Mouse (Mus musculus) neural tube, embryonic 15.5 days (tissue): ENCODE measurements at regions not wholly inside any gene's neighbourhood (a gene's known extent, or its start where the extent isn't known, plus 50 kb on each side); places are given as distances from the start of the nearest gene placed in this dataset.

Experiments
- ATAC-seq: fragments of 200-750 bp; cut with Nextera tagmentation; 2 replicates; pipeline ENCODE4 v1.8.0; 2017; ENCODE audit warnings: mild to moderate bottlenecking, moderate TSS enrichment, moderate library complexity; ENCODE audit not compliant: low FRiP score
- H3K27ac ChIP-seq: fragments of 300-500 bp; sonication (generic); replicated peaks from 2 replicates; pipeline ENCODE4 v1.5.1; 2015; ENCODE audit warnings: mild to moderate bottlenecking, inconsistent platforms
- H3K27me3 ChIP-seq: fragments of 300-500 bp; sonication (generic); replicated peaks from 2 replicates; pipeline ENCODE4 v1.6.1; 2015; ENCODE audit warnings: inconsistent platforms
- H3K36me3 ChIP-seq: fragments of 300-500 bp; sonication (generic); 2 replicates; pipeline ENCODE4 v1.6.1; 2015; ENCODE audit warnings: inconsistent platforms
- H3K4me1 ChIP-seq: fragments of 300-500 bp; sonication (generic); 2 replicates; pipeline ENCODE4 v1.6.1; 2015; ENCODE audit warnings: inconsistent platforms
- H3K4me2 ChIP-seq: fragments of 300-500 bp; sonication (generic); 2 replicates; pipeline ENCODE4 v1.6.1; 2015; ENCODE audit warnings: inconsistent platforms, mild to moderate bottlenecking, moderate library complexity
- H3K4me3 ChIP-seq: fragments of 300-500 bp; sonication (generic); replicated peaks from 2 replicates; pipeline ENCODE4 v1.5.1; 2015; ENCODE audit warnings: mild to moderate bottlenecking, inconsistent platforms
- H3K9ac ChIP-seq: fragments of 300-500 bp; sonication (generic); replicated peaks from 2 replicates; pipeline ENCODE4 v1.6.1; 2015; ENCODE audit warnings: mild to moderate bottlenecking, inconsistent platforms
- H3K9me3 ChIP-seq: fragments of 300-500 bp; sonication (generic); replicated peaks from 2 replicates; pipeline ENCODE4 v1.6.1; 2016; ENCODE audit warnings: inconsistent platforms
- WGBS: fragments of 180-500 bp; shearing (Covaris S2); methylation state at CpG from one replicate; pipeline ENCODE4 v1.1.7; 2015; ENCODE audit warnings: mixed read lengths; 5-methylcytosine and 5-hydroxymethylcytosine counted together

DNA sequence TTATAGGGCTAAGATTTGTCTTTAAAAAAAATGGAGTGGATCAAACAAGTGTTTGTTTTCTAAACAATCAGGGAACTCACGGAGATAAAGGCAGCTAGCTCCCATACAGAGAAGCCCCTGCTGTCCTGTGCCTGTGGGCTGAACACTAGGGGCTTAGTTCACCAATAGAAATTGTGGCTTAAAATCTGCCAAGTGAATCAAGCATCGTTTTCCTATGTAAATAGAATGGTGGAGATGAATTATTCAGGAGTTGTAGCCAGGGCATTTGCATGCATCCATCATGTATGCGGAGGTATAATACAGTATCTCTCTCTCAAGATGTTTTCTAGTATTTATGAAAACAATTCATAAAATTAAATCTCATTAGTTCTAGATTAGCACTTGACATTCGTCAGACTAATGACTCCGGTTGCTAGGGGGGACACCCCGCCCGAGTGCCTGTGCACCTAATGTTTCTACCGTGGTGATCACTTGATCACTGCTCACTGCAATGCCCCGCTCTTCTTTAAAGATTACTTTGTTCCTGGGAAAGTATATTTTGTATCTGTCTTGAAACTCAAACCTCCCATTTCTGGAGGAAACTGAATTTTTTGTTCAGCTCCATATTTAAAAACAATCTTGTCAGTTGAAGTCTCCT is 469.1 kb downstream of the Glrx3 start:
- Histone ChIP-seq H3K27me3 (no peaks in the 10 kb centered on the region), H3K36me3 (no peaks in the 10 kb centered on the region), H3K9me3 (no peaks in the 10 kb centered on the region), H3K4me3 (no peak overlapping the region), H3K9ac (no peak overlapping the region), H3K4me1 (peaks cover 12% of the 10 kb centered on the region), H3K4me2 (no peak overlapping the region), H3K27ac (no peak overlapping the region)
- WGBS = 25% methylated on average over 9 of the region's 9 CpGs
- ATAC-seq = no peak

DNA sequence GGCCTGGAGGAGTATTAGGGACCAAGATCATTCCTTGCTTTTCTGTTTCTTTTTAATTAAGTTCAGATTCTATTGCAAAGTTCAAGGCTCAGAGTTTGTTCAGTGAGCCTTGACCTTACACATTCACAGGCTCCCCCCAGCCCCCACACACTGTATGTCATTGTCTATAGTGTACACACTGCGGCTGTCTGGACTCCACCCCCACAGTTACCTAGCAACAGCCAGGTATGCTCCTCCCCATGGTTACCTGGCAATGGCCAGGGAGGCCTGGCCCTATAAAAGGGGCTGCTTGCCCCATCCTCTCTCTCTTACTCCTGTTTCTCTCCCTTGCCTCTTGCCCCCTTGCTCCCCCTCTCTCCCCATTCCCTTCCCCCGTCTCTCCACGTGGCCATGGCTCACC is 472.0 kb downstream of the Glrx3 start:
- Histone ChIP-seq H3K4me1 (peaks cover 12% of the 10 kb centered on the region), H3K4me3 (no peak overlapping the region), H3K4me2 (no peak overlapping the region), H3K36me3 (no peaks in the 10 kb centered on the region), H3K27ac (no peak overlapping the region), H3K27me3 (no peaks in the 10 kb centered on the region), H3K9ac (no peak overlapping the region), H3K9me3 (no peaks in the 10 kb centered on the region)
- 46% methylated on average over 3 of the region's 3 CpGs for WGBS
- no peak for ATAC-seq

DNA sequence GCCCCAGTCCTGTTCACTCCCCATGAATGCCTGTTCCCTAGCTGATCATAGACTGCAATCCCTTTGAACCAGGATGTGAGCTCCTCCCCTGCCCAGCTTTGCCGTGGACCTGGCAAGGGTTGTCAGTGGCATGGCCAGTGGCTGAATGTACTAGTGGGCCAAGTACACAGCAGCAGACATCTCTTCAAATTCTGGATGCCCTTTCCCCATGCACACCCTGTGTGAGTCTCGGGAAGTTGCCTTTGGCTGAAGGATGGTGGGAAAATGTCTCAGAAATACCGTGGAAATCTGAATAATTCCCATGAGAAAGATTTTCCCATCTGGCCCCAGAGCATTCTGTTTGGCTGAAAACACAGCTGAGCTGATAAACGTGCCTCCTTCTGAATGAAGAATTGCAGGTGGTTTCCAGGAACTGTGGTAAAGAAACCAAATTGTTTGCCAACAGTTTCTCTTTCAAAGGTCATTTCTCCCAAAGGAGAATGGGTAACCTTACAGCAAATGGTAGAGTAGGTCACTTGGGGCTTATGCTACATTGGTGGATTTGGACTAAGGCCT is 476.2 kb downstream of the Glrx3 start:
- no peak overlapping the region for H3K9ac ChIP-seq
- H3K4me2 ChIP-seq = no peak overlapping the region
- no peaks in the 10 kb centered on the region for H3K27me3 ChIP-seq
- H3K4me3 ChIP-seq = no peak overlapping the region
- WGBS = 56% methylated on average over 4 of the region's 4 CpGs
- no peaks in the 10 kb centered on the region for H3K4me1 ChIP-seq
- no peak for ATAC-seq
- H3K9me3 ChIP-seq = no peaks in the 10 kb centered on the region
- H3K27ac ChIP-seq = no peak overlapping the region
- H3K36me3 ChIP-seq = no peaks in the 10 kb centered on the region

DNA sequence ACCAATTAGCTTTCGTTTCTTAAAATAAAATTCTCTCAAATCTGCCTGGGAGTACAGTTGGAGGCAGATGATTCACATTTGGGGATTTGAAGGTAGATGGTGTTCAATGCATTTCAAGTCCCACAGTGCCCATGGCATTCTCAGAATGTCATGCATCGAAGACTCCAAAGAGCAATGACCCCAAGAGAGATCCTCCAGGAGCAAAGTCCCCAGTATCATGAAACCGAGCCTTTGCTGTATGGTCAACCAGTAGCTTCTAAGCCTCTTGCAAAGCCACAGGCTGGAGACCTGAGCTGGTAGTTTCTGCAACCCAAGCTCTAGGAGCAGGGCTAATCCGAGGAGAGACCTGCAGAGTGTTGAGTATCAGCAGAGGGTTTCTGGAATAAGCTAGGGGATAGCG is 477.1 kb downstream of the Glrx3 start:
- no peak overlapping the region for H3K4me3 ChIP-seq
- H3K27ac ChIP-seq = no peak overlapping the region
- H3K27me3 ChIP-seq = no peaks in the 10 kb centered on the region
- H3K9me3 ChIP-seq = no peaks in the 10 kb centered on the region
- ATAC-seq = no peak
- H3K36me3 ChIP-seq = no peaks in the 10 kb centered on the region
- 89% methylated on average over 5 of the region's 5 CpGs for WGBS
- no peak overlapping the region for H3K4me2 ChIP-seq
- no peak overlapping the region for H3K9ac ChIP-seq
- no peaks in the 10 kb centered on the region for H3K4me1 ChIP-seq

DNA sequence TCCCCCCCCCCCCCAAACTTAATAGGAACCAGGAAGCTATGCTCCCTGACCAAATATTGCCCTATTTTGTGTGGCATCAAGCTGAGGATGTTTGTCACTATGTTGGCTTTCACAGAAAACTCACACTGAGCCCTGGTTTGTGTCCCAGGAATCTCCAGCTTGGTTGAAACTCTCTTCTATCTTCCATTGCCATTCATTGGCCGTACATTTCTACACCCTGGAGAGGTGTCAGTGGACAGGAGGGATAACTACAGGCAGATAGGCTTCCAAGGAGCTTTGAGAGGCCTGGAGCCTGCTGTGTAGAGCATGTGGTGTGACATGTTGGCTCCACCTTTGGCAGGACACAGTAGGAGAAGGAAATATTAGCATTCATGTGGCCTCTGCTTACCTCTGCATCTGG is 478.9 kb downstream of the Glrx3 start:
- no peak overlapping the region for H3K27ac ChIP-seq
- H3K9ac ChIP-seq = no peak overlapping the region
- H3K4me2 ChIP-seq = no peak overlapping the region
- no peaks in the 10 kb centered on the region for H3K9me3 ChIP-seq
- no peaks in the 10 kb centered on the region for H3K27me3 ChIP-seq
- no peaks in the 10 kb centered on the region for H3K4me1 ChIP-seq
- no peak overlapping the region for H3K4me3 ChIP-seq
- ATAC-seq = no peak
- no peaks in the 10 kb centered on the region for H3K36me3 ChIP-seq
- 80% methylated on average over 1 of the region's 1 CpGs for WGBS

DNA sequence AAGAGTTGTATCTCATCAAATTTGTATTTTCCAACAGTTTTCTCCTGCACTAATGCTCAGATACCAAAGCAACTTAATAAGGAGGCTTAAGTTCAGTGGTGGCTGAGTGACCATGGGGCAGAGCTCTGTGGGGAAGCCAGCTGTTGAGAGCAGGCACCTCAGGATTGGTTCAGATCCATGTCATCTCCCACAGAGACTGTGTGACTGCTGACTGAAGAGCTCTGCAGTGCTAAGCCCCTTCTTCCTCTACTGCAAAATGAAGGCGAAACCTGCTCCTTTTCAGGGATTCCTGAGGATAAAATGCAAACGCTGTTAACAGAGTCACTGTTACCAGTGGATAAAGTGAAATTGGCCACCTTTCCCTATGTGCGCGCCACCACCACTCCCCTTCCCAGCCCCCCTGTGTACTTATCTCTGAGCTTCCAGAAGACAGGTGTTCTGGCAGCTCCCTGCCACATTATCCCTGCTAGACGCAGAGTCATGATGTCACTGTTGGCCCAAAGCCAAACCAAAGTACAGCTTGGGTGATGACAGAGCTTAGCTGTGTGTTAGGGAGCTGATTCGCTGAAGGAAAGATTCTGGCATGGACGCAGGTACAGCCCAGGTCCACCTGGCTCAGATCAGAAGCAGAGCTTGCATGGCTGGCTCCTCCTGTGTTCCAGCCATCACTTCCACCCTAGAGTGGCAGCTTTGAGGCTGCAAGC is 472.9 kb downstream of the Tcerg1l start:
- ATAC-seq = no peak
- Histone ChIP-seq H3K9ac (no peak overlapping the region), H3K4me3 (no peak overlapping the region), H3K4me2 (no peak overlapping the region), H3K4me1 (peaks cover 8% of the 10 kb centered on the region), H3K36me3 (no peaks in the 10 kb centered on the region), H3K9me3 (no peaks in the 10 kb centered on the region), H3K27me3 (no peaks in the 10 kb centered on the region), H3K27ac (no peak overlapping the region)
- 62% methylated on average over 7 of the region's 7 CpGs for WGBS

DNA sequence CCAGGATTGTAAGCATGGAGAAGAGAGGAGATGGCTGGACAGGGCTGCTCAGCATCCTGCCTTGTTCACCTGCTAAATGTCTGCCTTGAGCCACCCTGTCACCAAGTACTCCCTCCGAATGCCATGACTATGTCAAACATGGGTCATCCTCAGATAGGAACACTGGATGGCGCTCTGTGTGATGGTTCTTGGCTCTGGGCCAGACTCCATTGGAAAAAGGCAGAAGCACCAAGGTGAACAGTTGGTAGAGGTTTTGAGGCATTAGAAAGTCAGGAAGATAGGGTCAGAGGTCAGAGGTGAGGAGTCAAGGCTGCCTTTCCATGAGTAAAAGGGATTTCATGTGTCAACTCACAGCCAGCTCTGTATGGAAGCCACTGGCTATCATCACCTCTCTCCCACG is 471.9 kb downstream of the Tcerg1l start:
- peaks cover 8% of the 10 kb centered on the region for H3K4me1 ChIP-seq
- ATAC-seq = no peak
- no peak overlapping the region for H3K9ac ChIP-seq
- H3K4me3 ChIP-seq = no peak overlapping the region
- 84% methylated on average over 3 of the region's 3 CpGs for WGBS
- H3K36me3 ChIP-seq = no peaks in the 10 kb centered on the region
- no peak overlapping the region for H3K4me2 ChIP-seq
- no peak overlapping the region for H3K27ac ChIP-seq
- no peaks in the 10 kb centered on the region for H3K9me3 ChIP-seq
- no peaks in the 10 kb centered on the region for H3K27me3 ChIP-seq

DNA sequence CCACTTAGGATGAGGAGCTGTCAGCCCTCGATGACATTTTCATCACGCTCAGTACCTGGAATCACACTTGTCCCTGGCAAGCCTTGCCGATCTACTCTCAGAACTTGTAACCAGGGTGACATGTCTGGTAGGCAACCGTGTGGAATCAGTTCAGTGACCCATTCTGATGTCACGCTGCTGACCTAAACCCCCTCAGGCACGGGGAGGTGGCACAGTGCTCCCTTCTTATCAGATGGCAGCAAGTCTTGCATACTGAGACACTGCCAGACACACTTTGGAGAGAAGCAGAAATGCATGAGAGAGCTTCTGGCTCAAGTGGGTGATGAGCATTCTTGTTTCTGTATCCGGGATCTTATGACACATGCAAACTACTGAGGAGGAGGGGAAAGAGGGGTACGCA is 470.2 kb downstream of the Tcerg1l start:
- 76% methylated on average over 8 of the region's 8 CpGs for WGBS
- ATAC-seq = no peak
- H3K4me2 ChIP-seq = no peak overlapping the region

DNA sequence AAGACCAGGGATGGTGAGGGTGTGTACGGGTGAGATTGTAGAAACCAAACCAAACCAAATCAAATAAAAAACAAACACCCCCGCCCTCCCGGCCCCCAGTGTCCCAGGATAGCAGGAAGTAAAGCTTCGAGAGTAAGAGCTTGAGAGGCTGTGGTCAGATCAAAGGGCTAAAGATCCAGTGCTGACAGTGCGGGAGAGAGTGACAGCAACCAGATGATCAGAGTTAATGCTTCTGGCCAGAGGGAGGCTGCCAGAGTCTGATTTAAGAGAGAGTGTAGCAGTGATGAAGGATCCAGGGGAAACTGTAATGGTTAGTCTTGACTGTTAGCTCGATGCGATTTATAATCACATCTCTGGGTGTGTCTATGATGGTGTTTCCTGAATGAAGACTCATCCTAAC is 467.3 kb downstream of the Tcerg1l start:
- no peaks in the 10 kb centered on the region for H3K27me3 ChIP-seq
- no peaks in the 10 kb centered on the region for H3K36me3 ChIP-seq
- H3K9ac ChIP-seq = no peak overlapping the region
- ATAC-seq = no peak
- no peak overlapping the region for H3K4me3 ChIP-seq
- no peaks in the 10 kb centered on the region for H3K4me1 ChIP-seq
- H3K27ac ChIP-seq = no peak overlapping the region
- no peak overlapping the region for H3K4me2 ChIP-seq
- WGBS = 55% methylated on average over 7 of the region's 7 CpGs
- no peaks in the 10 kb centered on the region for H3K9me3 ChIP-seq

More for the DNA sequence above, 470.2 kb downstream of the Tcerg1l start:
- Histone ChIP-seq H3K9me3 (no peaks in the 10 kb centered on the region), H3K4me3 (no peak overlapping the region), H3K9ac (no peak overlapping the region), H3K36me3 (no peaks in the 10 kb centered on the region), H3K27ac (no peak overlapping the region), H3K4me1 (peaks cover 8% of the 10 kb centered on the region), H3K27me3 (no peaks in the 10 kb centered on the region)

DNA sequence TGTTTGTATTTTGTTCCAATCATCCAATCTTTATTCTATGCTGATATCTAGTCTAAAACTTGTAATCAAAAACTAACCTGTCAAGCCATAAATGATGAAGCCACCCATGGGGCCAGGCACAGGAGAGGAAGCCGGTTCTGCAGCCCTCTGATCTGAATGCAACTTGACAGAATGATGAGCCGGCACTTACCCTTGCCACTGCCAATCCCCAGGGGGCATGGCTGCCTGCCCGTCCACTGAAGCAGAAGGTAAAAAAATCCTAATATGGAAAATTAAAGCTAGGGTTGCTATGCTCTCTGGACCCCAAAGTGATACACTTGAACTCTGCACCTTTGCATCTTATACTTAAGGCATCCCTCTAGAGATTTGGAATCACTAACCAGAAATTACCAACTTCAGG is 461.6 kb downstream of the Tcerg1l start:
- ATAC-seq = no peak
- H3K4me3 ChIP-seq = no peak overlapping the region
- no peaks in the 10 kb centered on the region for H3K27me3 ChIP-seq
- WGBS = 32% methylated on average over 3 of the region's 3 CpGs
- no peaks in the 10 kb centered on the region for H3K4me1 ChIP-seq
- H3K36me3 ChIP-seq = no peaks in the 10 kb centered on the region
- no peak overlapping the region for H3K4me2 ChIP-seq
- no peak overlapping the region for H3K9ac ChIP-seq
- H3K27ac ChIP-seq = no peak overlapping the region
- no peaks in the 10 kb centered on the region for H3K9me3 ChIP-seq

DNA sequence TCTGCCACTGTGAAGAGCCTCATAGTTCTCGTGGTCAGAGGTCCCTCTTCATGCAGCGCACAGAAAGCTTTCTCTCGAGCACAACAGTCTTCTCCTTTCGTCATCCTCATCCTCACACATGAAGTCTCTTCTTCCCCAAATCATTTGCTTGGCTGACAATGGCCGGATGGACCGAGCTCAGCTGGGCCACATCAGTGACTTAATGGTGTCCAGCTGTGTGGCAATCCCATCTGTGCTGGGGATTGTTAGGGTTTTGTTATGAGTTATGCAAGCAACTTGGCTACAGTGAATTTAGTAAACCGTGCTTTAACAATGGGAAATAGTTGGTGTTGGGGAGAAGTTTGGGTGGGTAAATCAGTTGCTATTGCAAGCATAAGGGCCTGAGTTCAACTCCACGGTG is 458.4 kb downstream of the Tcerg1l start:
- ATAC-seq = no peak
- H3K9ac ChIP-seq = no peak overlapping the region
- H3K4me1 ChIP-seq = no peaks in the 10 kb centered on the region; the same call in 1 of the 2 replicates
- H3K4me2 ChIP-seq = no peak overlapping the region
- H3K27ac ChIP-seq = no peak overlapping the region
- H3K9me3 ChIP-seq = no peaks in the 10 kb centered on the region
- H3K36me3 ChIP-seq = no peaks in the 10 kb centered on the region
- 81% methylated on average over 8 of the region's 8 CpGs for WGBS
- no peak overlapping the region for H3K4me3 ChIP-seq
- H3K27me3 ChIP-seq = no peaks in the 10 kb centered on the region

DNA sequence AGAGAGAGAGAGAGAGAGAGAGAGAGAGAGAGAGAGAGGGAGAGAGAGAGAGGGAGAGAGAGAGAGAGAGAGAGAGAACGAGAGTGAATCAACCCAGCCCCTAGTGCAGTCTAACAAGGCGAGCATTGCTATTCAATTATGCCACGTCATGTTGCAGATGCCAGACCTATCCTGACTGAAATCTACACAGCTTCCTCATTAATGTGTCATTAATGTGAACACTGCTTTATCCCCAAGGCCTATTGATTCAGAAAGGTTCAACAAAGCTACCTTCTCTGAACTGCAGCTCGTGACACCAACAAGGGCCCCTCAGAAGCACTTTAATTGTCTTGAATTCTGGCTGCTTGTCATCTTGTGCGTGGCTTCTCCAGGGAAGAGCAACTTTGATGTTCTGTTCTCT is 457.4 kb downstream of the Tcerg1l start:
- no peak overlapping the region for H3K27ac ChIP-seq
- H3K4me3 ChIP-seq = no peak overlapping the region
- no peaks in the 10 kb centered on the region for H3K27me3 ChIP-seq
- no peaks in the 10 kb centered on the region; the same call in 1 of the 2 replicates for H3K4me1 ChIP-seq
- H3K9ac ChIP-seq = no peak overlapping the region
- 36% methylated on average over 5 of the region's 5 CpGs for WGBS
- no peaks in the 10 kb centered on the region for H3K9me3 ChIP-seq
- H3K4me2 ChIP-seq = no peak overlapping the region
- no peak for ATAC-seq
- no peaks in the 10 kb centered on the region for H3K36me3 ChIP-seq
